Mouse (Mus musculus): ENCODE results near the gene Stac3.

DNA sequence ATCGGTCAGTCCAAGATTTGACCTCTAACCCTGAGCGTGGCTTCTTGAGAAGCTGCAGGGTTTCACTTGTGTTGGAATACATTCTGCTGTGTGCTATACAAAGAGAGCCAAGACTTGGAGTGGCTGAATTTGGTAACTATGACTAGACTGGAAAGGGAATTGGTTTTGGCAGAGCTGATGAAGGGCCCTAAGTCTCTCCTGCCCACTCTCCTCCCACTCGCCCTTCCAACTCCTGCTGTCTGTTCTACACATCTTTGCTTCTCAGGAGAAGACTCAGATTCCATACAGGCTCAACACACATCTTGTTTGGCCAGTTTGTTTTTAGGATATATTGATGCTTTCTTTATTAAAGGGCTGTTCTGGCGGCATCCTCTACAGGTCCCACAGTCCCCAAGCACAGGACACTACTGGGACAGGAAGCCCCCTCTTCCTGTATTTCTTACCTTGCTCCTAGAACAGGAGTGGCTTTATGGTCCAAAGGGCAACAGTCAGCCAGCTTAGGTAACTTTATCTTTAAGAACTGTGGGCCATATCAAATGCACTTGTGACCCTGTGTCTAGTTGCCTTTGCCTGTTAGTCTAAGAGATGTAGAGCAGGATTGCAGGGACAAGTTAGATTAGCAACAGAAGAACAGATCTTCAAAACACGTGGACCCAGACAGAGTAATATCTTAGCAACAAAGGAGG, 38.9 kb upstream of the Stac3 start:
- no peak for TF ChIP-seq CTCF (IDR thresholded peaks at IDR 0.05; ENCODE audit: borderline replicate concordance, control insufficient read depth, extremely low read depth, insufficient read depth, low read length, poor library complexity)
- TF ChIP-seq POLR2A (IDR thresholded peaks at IDR 0.05; ENCODE audit: control insufficient read depth, extremely low read depth, insufficient read depth, low read length, poor library complexity): no peak
